Mouse (Mus musculus): ENCODE data around the gene Gstp3.

Gene Gstp3

GRCm38 (mm10) chr19:4059069-4059740, at the start of gene Gstp3:
Gene Gstp3, minus strand, starts transcription at chr19:4059569.
- no peak for DNase-seq

GRCm38 (mm10) chr19:4108535-4108934, 49.2 kb upstream of the Gstp3 start:
- no peak for DNase-seq

- DNase-seq: no peak
These were observed 47.3 kb upstream of the Gstp3 start for GRCm38 (mm10) chr19:4106654-4107053.

DNA sequence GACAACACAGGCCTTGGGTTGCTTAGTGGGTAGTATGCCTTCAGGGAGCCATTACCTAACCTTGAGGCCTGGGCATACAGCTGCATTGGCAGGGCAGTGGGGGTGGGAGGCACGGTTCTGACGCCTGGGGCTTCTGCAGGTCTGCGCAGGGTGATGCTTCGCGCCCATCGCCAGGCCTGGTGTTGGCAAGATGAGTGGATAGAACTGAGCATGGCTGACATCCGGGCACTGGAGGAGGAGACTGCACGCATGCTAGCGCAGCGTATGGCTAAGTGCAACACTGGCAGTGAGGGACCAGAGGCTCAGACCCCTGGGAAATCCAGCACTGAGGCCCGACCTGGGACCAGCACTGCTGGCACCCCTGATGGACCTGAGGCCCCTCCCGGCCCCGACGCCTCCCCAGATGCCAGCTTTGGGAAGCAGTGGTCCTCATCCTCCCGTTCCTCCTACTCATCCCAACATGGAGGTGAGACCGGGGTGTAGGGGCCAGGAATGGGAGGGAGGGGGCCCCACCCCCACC, 45.4 kb upstream of the Gstp3 start:
- no peak for DNase-seq

DNA sequence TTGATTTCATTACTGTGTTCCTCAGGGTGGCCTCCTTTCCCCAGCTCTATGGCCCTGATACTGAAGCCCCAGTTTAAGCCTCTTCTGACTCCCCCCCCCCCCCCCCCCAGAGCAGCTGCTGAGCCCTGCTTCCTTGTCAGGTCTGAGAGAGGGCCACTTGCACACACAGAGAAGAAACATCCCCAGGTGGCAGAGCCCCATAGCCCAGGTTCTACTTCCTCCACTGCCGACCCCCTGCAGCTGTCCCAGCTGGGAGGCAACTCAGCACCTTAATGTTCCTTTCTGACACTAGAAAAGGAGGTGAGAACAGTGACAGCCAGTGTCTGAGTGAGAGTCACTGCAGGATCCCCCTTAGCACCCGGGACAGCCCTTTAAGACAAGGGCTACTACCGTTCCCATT, 44.4 kb upstream of the Gstp3 start:
- DNase-seq: no peak

GRCm38 (mm10) chr19:4103294-4103693, 43.9 kb upstream of the Gstp3 start:
- DNase-seq: no peak

GRCm38 (mm10) chr19:4102626-4103025, 43.3 kb upstream of the Gstp3 start:
- no peak for DNase-seq

DNA sequence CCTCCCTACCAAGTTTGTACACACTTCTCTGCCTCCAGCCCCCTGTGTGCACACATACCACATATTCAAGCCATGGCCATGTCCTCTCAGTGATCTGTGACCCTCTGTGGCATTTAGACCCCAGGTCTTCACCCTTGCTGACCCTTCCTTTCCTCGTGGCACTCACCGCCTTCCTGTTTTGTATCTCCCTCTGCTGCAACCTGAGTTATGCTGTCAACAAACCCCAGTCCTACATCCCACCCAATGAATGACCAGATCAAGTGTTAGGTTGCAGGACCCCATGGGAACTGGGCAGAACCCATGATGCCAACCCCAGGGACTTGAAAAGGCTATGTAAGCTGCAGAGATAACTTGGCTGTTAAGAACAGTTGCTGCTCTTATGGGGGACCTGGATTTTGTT, 42.7 kb upstream of the Gstp3 start:
- DNase-seq: no peak

DNA sequence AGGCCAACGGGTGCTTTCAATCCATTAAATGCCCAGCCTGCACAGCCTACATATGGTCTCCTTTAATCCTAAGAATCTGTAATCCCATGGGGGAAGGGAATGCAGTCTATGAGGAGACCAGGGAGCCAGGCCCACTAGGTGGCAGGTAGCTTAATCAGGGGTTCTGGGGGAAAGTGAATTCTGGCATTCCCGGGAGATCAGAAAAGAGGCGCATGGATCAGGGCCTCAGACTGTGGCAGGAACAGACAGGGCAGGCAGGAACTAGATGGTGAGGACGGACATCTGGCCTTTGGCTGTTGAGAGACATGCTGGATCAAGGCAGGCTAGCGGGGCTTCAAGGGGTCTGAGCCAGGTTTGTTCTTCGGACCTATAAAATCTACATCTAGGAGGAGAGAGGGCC, 42.1 kb upstream of the Gstp3 start:
- peak; percentile 87 for DNase-seq

DNA sequence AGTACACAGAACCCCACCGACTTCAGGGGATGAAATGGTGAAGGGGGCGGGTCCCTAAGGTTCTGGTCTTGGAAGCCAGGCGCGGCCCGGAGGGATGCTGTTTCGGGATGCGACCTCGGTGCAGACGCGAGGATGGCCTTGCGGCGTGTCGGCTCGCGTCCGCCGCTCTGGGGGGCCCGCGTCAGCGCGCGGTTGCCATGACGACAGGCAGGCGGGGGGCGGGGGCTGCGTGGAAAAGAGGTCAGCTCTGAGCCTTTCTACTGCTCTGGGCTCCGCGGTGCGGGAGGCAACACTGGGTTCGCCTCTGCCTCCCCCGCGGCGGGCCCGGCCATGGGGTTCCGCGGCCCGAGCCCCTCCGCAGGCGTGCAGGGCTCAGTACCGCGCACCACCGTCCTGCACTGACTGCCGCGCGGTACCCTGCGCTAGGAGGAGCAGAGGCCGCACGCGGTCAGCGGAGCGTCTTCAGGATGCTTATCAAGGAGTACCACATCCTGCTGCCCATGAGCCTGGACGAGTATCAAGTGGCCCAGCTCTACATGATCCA, 41.4 kb upstream of the Gstp3 start:
- peak; percentile 92 for DNase-seq

GRCm38 (mm10) chr19:4099837-4100717, 40.7 kb upstream of the Gstp3 start, which contains the start of gene Pitpnm1:
Gene Pitpnm1, plus strand, starts transcription at chr19:4099998.
- DNase-seq: peak; percentile 78

GRCm38 (mm10) chr19:4099056-4099455, 39.7 kb upstream of the Gstp3 start:
- DNase-seq: peak; percentile 94

GRCm38 (mm10) chr19:4098426-4098825, 39.1 kb upstream of the Gstp3 start:
- no peak for DNase-seq

DNA sequence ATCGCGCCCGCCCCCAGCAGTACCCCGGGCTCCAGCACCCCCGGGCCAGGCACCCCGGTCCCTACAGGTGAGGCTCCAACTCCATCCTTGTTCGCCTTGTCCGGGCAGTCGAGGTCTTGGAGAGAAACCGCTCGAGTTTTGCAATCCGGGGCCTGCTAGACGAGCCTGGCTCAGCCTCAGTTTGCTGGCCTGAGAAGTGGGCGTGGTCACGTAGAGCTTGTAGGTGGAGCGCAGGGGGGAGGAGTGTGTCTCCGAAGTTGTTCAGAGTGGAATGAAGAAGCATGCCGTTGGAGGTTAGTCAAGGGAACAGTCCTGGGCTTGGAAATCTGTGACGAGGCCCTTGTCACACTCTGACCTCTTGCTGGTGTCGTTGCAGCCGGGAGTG, 38.1 kb upstream of the Gstp3 start:
- DNase-seq: no peak

- peak; percentile 98 for DNase-seq
These were observed 37.5 kb upstream of the Gstp3 start, which contains the start of gene Cdk2ap2 for GRCm38 (mm10) chr19:4096642-4097440. Gene Cdk2ap2, plus strand, starts transcription at chr19:4097182.

- no peak for DNase-seq
These were observed 36.4 kb upstream of the Gstp3 start for GRCm38 (mm10) chr19:4095802-4096201.

GRCm38 (mm10) chr19:4094774-4095303, 35.5 kb upstream of the Gstp3 start:
- DNase-seq: no peak

DNA sequence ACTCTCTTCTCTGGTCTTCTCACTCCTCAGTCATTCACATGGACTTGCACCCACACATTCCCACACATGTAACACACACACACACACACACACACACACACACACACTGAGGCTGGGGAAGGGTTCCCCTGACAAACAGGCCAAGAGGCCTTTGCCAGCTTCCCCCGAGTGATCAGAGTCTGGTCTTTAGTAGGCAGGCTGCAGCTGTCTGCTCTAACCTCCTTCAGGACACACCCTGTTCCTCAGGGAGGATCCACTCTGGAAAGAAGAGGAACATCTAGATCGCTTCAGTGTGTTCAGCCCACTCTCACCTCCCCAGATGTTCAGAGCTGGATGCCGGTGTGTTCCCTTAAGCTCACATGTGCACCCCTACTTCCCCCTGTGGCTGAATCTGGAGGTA, 35.0 kb upstream of the Gstp3 start:
- no peak for DNase-seq

GRCm38 (mm10) chr19:4093772-4094171, 34.4 kb upstream of the Gstp3 start:
- no peak for DNase-seq

DNA sequence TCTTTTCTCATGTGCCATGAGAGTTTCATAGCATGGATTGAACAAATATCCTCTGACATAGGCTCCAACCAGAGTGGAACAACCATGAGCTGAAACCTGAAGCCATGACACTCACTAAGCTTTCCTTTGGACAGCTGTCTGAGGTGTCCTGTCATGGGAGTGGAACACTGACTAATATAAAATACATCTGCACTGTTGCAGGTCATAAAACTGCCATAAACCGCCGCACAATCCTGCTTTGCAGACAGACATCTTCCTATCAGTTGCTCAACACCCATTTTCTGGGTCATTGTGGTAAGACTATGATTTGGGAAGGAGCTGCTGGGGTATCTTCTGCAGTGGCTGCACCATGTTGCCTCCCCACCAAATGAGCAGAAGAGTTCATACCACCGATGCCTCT, 33.4 kb upstream of the Gstp3 start:
- no peak for DNase-seq

DNA sequence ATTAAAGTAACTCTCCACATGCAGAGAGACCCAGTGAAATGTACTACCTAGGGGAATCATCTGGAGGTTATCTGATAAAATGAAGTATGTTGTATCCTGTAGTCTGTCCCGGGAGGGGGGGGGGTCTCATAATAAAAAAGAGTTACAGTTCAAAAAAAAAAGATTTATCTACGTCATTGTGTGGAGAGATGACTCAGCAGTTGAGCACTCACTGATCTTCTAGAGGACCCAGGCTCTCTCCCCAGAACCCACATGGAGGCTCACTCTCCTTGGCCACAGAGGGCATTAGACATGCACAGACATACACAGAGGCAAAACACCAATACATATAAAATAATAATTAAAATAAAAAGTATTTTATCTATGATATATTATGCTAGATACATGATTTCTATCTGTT, 32.0 kb upstream of the Gstp3 start:
- no peak for DNase-seq

DNA sequence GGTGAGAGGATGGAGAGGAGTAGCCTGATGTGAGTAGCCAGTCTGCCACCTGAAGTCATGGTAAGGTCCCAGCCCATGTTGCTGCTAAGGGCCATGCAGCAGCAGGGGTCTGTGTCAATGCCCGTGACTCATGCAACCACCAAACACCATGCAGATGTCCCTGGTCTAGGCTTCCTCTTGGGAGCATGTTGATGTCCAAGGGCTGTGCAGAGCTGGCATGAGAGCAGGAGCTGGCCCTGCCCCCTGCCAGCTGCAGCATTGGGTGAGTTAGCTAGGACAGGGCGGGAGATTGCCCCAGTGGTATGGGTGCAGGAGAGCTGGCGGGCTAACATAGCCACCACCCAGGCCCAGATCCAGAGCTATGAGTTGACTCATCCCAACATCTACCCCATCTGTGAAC, 31.1 kb upstream of the Gstp3 start:
- no peak for DNase-seq

- DNase-seq: peak; percentile 79
These were observed 29.8 kb upstream of the Gstp3 start for GRCm38 (mm10) chr19:4089128-4089527.

Measured in retina, postnatal 1 day (tissue).